Mouse (Mus musculus): Measurements from ENCODE around the gene Nxf1. TPM values are rescaled to one million over a fixed set of nuclear protein-coding genes. Genes with fewer than 3 reads are reported as not detected.

The Nxf1 gene
- polyA plus RNA-seq, 1 experiment from 2014 or later: 80.9 TPM

Other genes with a start within 250 kb of the Nxf1 start
- gene Slc22a8, start 165.8 kb upstream of the Nxf1 start, polyA plus RNA-seq (2014; fragmentation: Illumina TruSeq; extraction: RNeasy Lipid Tissue Mini Kit (QIAGEN cat#74804); ENCODE audit: low read depth, low replicate concordance): 0.65 TPM
- not detected for gene Slc22a6, start 139.0 kb upstream of the Nxf1 start, polyA plus RNA-seq (2014; fragmentation: Illumina TruSeq; extraction: RNeasy Lipid Tissue Mini Kit (QIAGEN cat#74804); ENCODE audit: low read depth, low replicate concordance)
- not detected for gene Chrm1, start 93.3 kb upstream of the Nxf1 start, polyA plus RNA-seq (2014; fragmentation: Illumina TruSeq; extraction: RNeasy Lipid Tissue Mini Kit (QIAGEN cat#74804); ENCODE audit: low read depth, low replicate concordance)
- 53.3 TPM for gene Slc3a2, start 33.7 kb upstream of the Nxf1 start, polyA plus RNA-seq (2014; fragmentation: Illumina TruSeq; extraction: RNeasy Lipid Tissue Mini Kit (QIAGEN cat#74804); ENCODE audit: low read depth, low replicate concordance)
- gene Wdr74, start 21.2 kb upstream of the Nxf1 start, polyA plus RNA-seq (2014; fragmentation: Illumina TruSeq; extraction: RNeasy Lipid Tissue Mini Kit (QIAGEN cat#74804); ENCODE audit: low read depth, low replicate concordance): 21.9 TPM
- not detected for gene 1700092M07Rik, start 16.4 kb upstream of the Nxf1 start, polyA plus RNA-seq (2014; fragmentation: Illumina TruSeq; extraction: RNeasy Lipid Tissue Mini Kit (QIAGEN cat#74804); ENCODE audit: low read depth, low replicate concordance)
- 51.6 TPM for gene Stx5a, start 15.7 kb upstream of the Nxf1 start, polyA plus RNA-seq (2014; fragmentation: Illumina TruSeq; extraction: RNeasy Lipid Tissue Mini Kit (QIAGEN cat#74804); ENCODE audit: low read depth, low replicate concordance)
- 132 TPM for gene Tmem223, start 13.9 kb downstream of the Nxf1 start, polyA plus RNA-seq (2014; fragmentation: Illumina TruSeq; extraction: RNeasy Lipid Tissue Mini Kit (QIAGEN cat#74804); ENCODE audit: low read depth, low replicate concordance)
- gene Tmem179b, start 17.4 kb downstream of the Nxf1 start, polyA plus RNA-seq (2014; fragmentation: Illumina TruSeq; extraction: RNeasy Lipid Tissue Mini Kit (QIAGEN cat#74804); ENCODE audit: low read depth, low replicate concordance): 18.0 TPM
- 4.8 TPM for gene Taf6l, start 29.3 kb downstream of the Nxf1 start, polyA plus RNA-seq (2014; fragmentation: Illumina TruSeq; extraction: RNeasy Lipid Tissue Mini Kit (QIAGEN cat#74804); ENCODE audit: low read depth, low replicate concordance)
- 84.7 TPM for gene Polr2g, start 41.5 kb downstream of the Nxf1 start, polyA plus RNA-seq (2014; fragmentation: Illumina TruSeq; extraction: RNeasy Lipid Tissue Mini Kit (QIAGEN cat#74804); ENCODE audit: low read depth, low replicate concordance)
- 1.9 TPM for gene Zbtb3, start 45.5 kb downstream of the Nxf1 start, polyA plus RNA-seq (2014; fragmentation: Illumina TruSeq; extraction: RNeasy Lipid Tissue Mini Kit (QIAGEN cat#74804); ENCODE audit: low read depth, low replicate concordance)
- 19.7 TPM for gene Ttc9c, start 62.3 kb downstream of the Nxf1 start, polyA plus RNA-seq (2014; fragmentation: Illumina TruSeq; extraction: RNeasy Lipid Tissue Mini Kit (QIAGEN cat#74804); ENCODE audit: low read depth, low replicate concordance)
- gene Hnrnpul2, start 62.9 kb downstream of the Nxf1 start, polyA plus RNA-seq (2014; fragmentation: Illumina TruSeq; extraction: RNeasy Lipid Tissue Mini Kit (QIAGEN cat#74804); ENCODE audit: low read depth, low replicate concordance): 53.1 TPM
- gene AC129217.1, start 72.7 kb downstream of the Nxf1 start, polyA plus RNA-seq (2014; fragmentation: Illumina TruSeq; extraction: RNeasy Lipid Tissue Mini Kit (QIAGEN cat#74804); ENCODE audit: low read depth, low replicate concordance): not detected
- 28.4 TPM for gene Bscl2, start 80.4 kb downstream of the Nxf1 start, polyA plus RNA-seq (2014; fragmentation: Illumina TruSeq; extraction: RNeasy Lipid Tissue Mini Kit (QIAGEN cat#74804); ENCODE audit: low read depth, low replicate concordance)
- gene Gng3, start 82.1 kb downstream of the Nxf1 start, polyA plus RNA-seq (2014; fragmentation: Illumina TruSeq; extraction: RNeasy Lipid Tissue Mini Kit (QIAGEN cat#74804); ENCODE audit: low read depth, low replicate concordance): not detected
- 3.0 TPM for gene Lrrn4cl, start 93.7 kb downstream of the Nxf1 start, polyA plus RNA-seq (2014; fragmentation: Illumina TruSeq; extraction: RNeasy Lipid Tissue Mini Kit (QIAGEN cat#74804); ENCODE audit: low read depth, low replicate concordance)
- gene Ubxn1, start 114.4 kb downstream of the Nxf1 start, polyA plus RNA-seq (2014; fragmentation: Illumina TruSeq; extraction: RNeasy Lipid Tissue Mini Kit (QIAGEN cat#74804); ENCODE audit: low read depth, low replicate concordance): 129 TPM
- gene Uqcc3, start 123.8 kb downstream of the Nxf1 start, polyA plus RNA-seq (2014; fragmentation: Illumina TruSeq; extraction: RNeasy Lipid Tissue Mini Kit (QIAGEN cat#74804); ENCODE audit: low read depth, low replicate concordance): 58.9 TPM
- 0.76 TPM for gene Lbhd1, start 126.7 kb downstream of the Nxf1 start, polyA plus RNA-seq (2014; fragmentation: Illumina TruSeq; extraction: RNeasy Lipid Tissue Mini Kit (QIAGEN cat#74804); ENCODE audit: low read depth, low replicate concordance)
- gene Gm49403, start 126.9 kb downstream of the Nxf1 start, polyA plus RNA-seq (2014; fragmentation: Illumina TruSeq; extraction: RNeasy Lipid Tissue Mini Kit (QIAGEN cat#74804); ENCODE audit: low read depth, low replicate concordance): not detected
- 33.7 TPM for gene 1810009A15Rik, start 131.8 kb downstream of the Nxf1 start, polyA plus RNA-seq (2014; fragmentation: Illumina TruSeq; extraction: RNeasy Lipid Tissue Mini Kit (QIAGEN cat#74804); ENCODE audit: low read depth, low replicate concordance)
- gene Gm49416, start 131.9 kb downstream of the Nxf1 start, polyA plus RNA-seq (2014; fragmentation: Illumina TruSeq; extraction: RNeasy Lipid Tissue Mini Kit (QIAGEN cat#74804); ENCODE audit: low read depth, low replicate concordance): not detected
- 8.8 TPM for gene Ints5, start 135.9 kb downstream of the Nxf1 start, polyA plus RNA-seq (2014; fragmentation: Illumina TruSeq; extraction: RNeasy Lipid Tissue Mini Kit (QIAGEN cat#74804); ENCODE audit: low read depth, low replicate concordance)
- 55.4 TPM for gene Ganab, start 141.0 kb downstream of the Nxf1 start, polyA plus RNA-seq (2014; fragmentation: Illumina TruSeq; extraction: RNeasy Lipid Tissue Mini Kit (QIAGEN cat#74804); ENCODE audit: low read depth, low replicate concordance)
- gene B3gat3, start 163.3 kb downstream of the Nxf1 start, polyA plus RNA-seq (2014; fragmentation: Illumina TruSeq; extraction: RNeasy Lipid Tissue Mini Kit (QIAGEN cat#74804); ENCODE audit: low read depth, low replicate concordance): 39.6 TPM
- gene Rom1, start 172.3 kb downstream of the Nxf1 start, polyA plus RNA-seq (2014; fragmentation: Illumina TruSeq; extraction: RNeasy Lipid Tissue Mini Kit (QIAGEN cat#74804); ENCODE audit: low read depth, low replicate concordance): 19.5 TPM
- 11.8 TPM for gene Eml3, start 172.5 kb downstream of the Nxf1 start, polyA plus RNA-seq (2014; fragmentation: Illumina TruSeq; extraction: RNeasy Lipid Tissue Mini Kit (QIAGEN cat#74804); ENCODE audit: low read depth, low replicate concordance)
- 34.6 TPM for gene Mta2, start 184.8 kb downstream of the Nxf1 start, polyA plus RNA-seq (2014; fragmentation: Illumina TruSeq; extraction: RNeasy Lipid Tissue Mini Kit (QIAGEN cat#74804); ENCODE audit: low read depth, low replicate concordance)
- 9.8 TPM for gene Tut1, start 196.8 kb downstream of the Nxf1 start, polyA plus RNA-seq (2014; fragmentation: Illumina TruSeq; extraction: RNeasy Lipid Tissue Mini Kit (QIAGEN cat#74804); ENCODE audit: low read depth, low replicate concordance)
- gene Eef1g, start 210.0 kb downstream of the Nxf1 start, polyA plus RNA-seq (2014; fragmentation: Illumina TruSeq; extraction: RNeasy Lipid Tissue Mini Kit (QIAGEN cat#74804); ENCODE audit: low read depth, low replicate concordance): 285 TPM
- gene Ahnak, start 232.2 kb downstream of the Nxf1 start, polyA plus RNA-seq (2014; fragmentation: Illumina TruSeq; extraction: RNeasy Lipid Tissue Mini Kit (QIAGEN cat#74804); ENCODE audit: low read depth, low replicate concordance): 84.3 TPM

All from heart, adult 10 weeks (tissue).